Mouse (Mus musculus) right cerebral cortex, postnatal 14 days (tissue): ENCODE measurements around the gene Ppfibp2.
A peak's percentile ranks its signal among the peaks of the same experiment; 100 is the strongest.

Experiments used
- DNase-seq: peaks from one replicate; pipeline ENCODE4 v3.0.0; 2022

The Ppfibp2 gene

GRCm38 (mm10) chr7:107594857-107595402, at the start of gene Ppfibp2:
Gene Ppfibp2 (plus strand): TSS chr7:107595207.
- peak; percentile 71 for DNase-seq

DNA sequence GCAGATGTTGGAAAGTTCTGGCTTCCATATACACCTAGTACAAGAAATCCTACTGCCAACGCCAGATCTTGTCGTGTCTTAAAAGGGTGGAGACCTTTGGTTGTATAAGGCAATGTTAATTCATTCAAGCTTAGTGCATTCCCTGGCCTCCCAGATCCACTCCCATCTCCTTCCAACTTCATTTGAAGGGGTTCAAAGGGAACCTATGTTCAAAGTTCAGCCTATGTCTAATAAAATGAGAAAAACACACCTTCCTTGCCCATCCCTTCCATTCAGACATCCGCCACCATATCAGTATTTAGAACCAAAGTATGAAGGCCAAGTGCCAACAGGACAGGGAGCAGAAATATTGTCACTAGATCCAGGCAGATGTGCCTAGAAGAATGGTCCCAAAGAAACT, 47.1 kb upstream of the Ppfibp2 start:
- DNase-seq = no peak

- no peak for DNase-seq
These were observed 41.5 kb upstream of the Ppfibp2 start for GRCm38 (mm10) chr7:107553461-107553860.

GRCm38 (mm10) chr7:107555906-107556305, 39.1 kb upstream of the Ppfibp2 start:
- DNase-seq = no peak

GRCm38 (mm10) chr7:107560675-107561074, 34.3 kb upstream of the Ppfibp2 start:
- DNase-seq = no peak

DNA sequence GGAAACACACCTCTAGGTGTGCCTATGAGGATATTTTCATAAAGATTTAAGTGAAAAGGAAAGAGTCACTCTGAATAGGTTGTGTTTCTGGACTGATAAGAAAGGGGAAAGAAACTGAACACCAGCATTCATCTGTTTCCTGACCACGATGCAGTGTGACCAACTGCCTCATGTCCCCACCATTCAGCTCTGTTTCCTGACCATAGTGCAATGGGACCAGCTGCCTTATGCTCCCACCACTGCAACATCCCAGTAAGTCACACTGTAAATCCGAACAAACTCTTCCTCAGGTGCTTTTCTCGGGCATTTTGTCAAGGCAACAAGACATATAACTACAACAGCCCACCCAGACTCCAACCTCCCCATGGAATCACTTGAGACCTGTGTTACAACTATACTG, 33.4 kb upstream of the Ppfibp2 start:
- DNase-seq = no peak

- DNase-seq = no peak
These were observed 31.3 kb upstream of the Ppfibp2 start for GRCm38 (mm10) chr7:107563727-107564126.

DNA sequence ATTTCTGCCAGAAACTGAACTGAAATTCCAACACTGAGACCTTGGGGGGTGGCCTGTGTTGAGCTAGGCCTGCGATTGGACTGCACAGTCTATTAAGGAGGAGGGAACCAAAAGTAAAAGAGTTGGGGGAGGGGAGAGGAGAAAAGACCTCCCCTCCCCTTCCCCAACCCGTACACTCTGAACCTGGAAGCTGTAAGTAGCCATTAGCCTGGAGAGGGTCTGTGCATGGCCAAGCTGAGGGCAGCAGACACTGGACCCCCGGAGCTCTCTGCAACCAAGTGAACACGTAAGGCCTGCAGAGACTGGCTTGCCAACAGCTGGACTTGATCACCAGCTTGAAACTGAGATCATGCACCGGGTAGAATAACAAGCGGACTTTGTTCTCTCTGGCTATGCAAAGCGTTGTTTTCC, 27.7 kb upstream of the Ppfibp2 start, which contains the start of gene Olfml1:
Gene Olfml1 (plus strand): TSS at position 186 of the 411 bp plus-strand sequence.
- DNase-seq = no peak

GRCm38 (mm10) chr7:107567674-107568073, 27.3 kb upstream of the Ppfibp2 start:
- DNase-seq = no peak

DNA sequence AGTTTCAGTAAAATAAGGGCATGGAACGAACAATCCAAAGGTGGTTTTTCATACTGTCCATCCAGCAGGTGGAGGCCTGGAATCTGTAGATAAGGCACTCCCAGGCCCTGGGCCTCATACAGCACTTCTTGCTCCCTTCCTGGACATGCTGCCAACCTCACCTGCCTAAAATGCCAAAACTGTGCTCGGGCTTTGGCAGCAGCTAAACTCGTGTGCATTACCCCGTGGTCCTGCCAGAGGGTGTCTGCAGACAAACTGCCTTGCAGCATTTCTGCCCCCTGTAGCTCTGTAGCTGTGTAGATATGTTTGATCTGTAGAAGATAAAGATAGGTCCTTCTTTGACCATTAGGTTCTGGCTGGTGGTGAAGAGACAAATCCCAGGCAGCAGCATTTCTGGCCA, 26.0 kb upstream of the Ppfibp2 start:
- no peak for DNase-seq

DNA sequence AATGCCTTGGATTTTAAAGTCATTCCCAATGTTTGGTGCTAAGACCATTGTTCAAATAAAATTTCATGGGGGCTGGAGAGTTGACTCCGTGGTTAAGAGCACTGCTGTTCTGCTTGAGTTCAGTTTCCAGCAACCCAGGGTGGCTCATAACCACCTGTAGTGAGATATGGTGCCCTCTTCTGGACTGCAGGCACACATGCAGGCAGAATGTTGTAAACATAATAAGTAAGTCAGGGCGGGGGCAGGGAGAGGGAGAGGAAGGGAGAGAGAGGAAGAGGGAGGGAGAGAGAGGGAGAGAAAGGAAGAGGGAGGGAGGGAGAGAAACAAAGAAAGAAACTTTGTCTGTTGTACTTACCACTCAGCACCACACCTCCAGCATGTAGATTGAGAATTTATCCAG, 21.2 kb upstream of the Ppfibp2 start:
- no peak for DNase-seq

DNA sequence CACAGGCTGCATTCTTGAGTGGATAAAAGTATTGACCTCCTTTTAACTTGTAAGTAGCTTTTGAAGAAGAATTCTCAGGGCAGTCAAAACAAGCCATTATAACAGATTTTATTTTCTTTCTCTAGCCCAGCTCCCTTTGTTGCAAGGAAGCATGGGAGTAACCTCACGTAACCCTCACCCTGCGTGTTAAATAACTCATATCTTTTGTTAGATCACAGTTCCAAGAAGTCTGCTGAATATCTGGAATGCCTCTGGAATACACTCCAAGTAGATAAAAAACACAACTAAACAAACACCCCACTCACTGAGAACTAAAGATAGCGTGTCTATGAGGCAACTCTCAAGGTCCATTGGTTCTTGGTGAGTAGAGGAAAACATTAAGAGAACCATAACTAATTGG, 20.7 kb upstream of the Ppfibp2 start:
- no peak for DNase-seq

GRCm38 (mm10) chr7:107592641-107593040, 2.4 kb upstream of the Ppfibp2 start:
- no peak for DNase-seq

DNA sequence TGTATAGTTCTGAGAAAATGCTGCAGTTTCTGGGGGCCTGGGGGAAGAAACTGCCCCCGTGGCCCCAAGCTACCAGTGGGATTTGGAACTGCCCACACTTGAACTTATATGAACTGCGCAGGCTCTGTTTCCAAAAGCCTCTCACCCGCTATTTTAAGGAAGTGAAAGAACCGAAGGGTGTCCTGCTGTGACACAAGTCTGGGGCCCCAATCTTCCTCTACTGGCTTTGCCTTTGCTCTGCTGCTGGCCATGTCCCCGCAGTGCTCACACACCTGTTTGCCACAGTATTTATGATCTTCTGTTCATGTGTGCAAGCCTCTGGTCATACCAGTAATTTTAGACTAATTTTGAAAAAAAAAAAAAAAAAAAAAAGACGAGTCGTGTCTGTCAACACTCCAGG, 1.1 kb upstream of the Ppfibp2 start:
- no peak for DNase-seq

DNA sequence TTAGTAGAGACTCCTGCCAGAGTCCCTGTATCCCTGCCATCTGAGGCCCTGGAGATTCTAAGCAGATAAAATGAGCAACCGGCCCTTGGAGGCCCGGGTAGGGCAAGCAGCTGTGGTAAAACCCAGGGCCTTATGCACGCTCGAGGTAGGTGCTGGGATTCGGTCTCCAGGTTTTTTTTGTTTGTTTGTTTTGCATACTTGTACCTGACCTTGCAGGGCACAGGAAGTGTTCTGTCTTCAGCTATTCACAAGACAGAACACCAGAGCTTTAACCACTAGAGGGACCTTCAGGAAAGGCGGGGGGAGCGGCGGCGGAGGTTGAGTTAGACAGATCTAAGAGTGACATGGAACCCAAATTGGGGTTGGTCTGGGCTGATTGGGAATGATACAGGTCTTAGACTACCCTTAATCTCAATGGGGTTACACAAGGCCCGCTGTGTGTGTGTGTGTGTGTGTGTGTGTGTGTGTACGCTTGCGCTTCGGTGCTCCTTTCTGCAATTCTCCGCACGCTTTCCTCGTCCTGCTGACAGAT, 616 bp upstream of the Ppfibp2 start:
- peak; percentile 29 for DNase-seq

DNA sequence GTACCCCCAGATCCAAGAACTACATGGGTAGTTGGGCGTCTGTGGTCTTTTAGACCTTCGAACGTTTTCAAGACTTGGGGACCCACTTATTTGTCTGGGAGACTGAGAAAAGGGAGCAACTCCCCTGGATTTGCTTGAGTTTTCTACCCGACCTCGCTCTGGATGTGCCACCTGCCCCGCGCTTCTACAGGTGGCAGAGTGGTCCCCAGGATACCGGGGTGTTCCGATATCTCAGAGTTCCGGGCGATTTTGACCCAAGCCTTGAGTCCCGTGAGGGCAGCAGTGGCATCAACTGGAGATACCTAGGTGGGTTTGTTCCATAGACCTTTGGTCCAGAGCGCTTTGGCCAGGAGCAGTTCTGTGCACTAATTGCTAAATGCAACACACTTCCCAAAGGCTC, 419 bp downstream of the Ppfibp2 start:
- no peak for DNase-seq

- DNase-seq = no peak
These were observed 1.7 kb downstream of the Ppfibp2 start for GRCm38 (mm10) chr7:107596753-107597152.

- DNase-seq = no peak
These were observed 2.9 kb downstream of the Ppfibp2 start for GRCm38 (mm10) chr7:107597956-107598355.

GRCm38 (mm10) chr7:107600651-107601050, 5.6 kb downstream of the Ppfibp2 start:
- DNase-seq = no peak

DNA sequence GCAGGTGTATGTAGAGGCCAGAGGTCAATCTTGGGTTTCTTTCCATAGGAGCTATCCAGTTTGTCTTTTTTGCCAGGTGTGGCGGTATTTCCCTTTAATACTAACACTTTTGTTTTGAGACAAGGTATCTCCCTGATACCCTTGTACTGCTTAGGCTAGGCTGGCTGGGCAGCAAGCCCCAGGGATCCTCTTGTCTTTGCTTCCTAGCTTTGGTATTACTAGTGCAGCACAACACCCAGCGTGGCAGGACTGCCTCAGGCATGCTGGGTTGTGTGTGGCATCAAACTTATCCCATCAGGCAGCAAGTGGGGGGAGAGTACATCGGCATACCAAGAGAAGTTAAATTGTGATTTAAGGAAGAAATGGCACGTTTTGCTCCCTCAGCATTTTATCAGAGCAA, 7.5 kb downstream of the Ppfibp2 start:
- no peak for DNase-seq

DNA sequence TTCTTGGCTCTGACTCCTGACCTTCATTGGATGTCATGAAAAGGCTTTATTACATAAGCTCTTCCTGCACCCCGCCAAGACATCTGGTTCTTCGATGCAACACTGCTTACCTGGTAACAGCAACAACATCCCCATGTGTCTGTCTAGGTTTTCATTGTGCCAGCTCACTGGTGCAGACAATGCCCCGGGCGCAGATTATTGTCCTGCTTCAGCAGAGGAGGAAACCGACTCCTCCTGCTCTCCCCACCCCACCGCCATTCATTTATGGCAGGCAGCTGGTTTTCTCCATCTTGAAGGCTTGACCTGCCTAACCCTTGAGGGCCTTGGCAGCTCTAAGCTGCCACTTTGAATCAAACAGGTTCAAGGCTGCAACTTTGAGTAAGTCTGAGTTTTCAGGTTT, 7.9 kb downstream of the Ppfibp2 start:
- no peak for DNase-seq

- DNase-seq = no peak
These were observed 12.8 kb downstream of the Ppfibp2 start for GRCm38 (mm10) chr7:107607766-107608165.

GRCm38 (mm10) chr7:107609622-107610255, 14.7 kb downstream of the Ppfibp2 start:
- no peak for DNase-seq

DNA sequence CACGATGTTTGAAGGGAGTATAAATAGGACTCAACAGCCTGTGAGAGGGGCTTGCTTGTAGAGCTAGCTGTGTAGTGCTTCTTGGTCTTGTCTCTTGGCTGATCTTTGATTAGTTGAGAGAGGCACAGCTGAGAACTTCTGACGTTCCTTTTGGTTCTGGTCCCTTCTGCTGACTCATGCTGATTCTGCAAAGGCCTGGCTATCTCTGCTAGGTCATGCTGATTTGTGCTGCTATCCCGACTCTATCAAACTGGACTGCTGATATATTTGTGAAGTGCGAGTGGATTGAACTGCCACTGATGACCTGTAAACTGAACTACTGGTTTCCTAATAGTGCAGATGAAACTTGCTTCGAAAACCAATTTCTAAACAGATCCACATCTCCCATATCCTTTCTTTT, 15.9 kb downstream of the Ppfibp2 start:
- DNase-seq = no peak
